Mouse (Mus musculus) spleen, embryonic (tissue): Measurements from ENCODE around the gene Dab1.

Experiments used
- CTCF ChIA-PET: fragments of 350-600 bp; sonication (Branson Sonifier 250); formaldehyde crosslinking; loops from one replicate; lab custom pipeline; 2022; lab: Charles Lee

The Dab1 gene

DNA sequence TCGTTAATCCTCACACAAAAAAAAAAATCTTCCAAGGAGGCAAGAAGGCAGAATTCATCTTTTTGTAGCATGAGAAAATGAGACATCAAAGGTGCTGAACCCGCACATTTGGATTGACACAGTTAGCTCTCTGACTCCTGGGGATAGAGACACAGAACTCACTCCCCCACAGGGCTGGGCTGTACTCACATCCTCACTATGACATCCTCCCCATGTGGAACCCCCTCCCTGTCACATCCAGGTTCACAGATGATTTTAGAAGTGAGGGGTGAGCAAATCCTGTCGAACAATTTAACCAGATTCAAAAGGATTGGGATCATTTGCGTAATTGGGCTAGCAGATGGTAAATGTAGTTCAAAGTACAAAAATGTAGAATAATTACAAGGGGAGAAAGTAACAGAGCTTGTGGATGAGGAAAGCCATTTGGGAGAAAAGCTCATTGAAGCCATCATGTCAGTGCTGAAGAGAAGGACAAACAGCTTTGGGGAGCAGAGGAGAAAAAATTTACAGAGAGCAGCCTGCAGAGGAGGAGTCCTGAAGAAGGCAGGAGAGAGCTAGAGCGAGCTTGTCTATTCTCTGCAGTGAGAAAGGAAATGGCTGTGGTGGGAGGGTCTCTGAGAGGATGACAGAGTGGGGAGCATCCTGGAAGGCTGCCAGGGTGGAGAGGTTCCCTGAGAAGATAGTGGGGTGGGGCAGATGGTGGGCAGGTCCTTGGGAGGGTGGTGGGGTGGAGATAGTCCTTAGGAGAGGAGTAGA, 890.2 kb downstream of the Dab1 start:
- CTCF ChIA-PET, result no interaction called here

- CTCF ChIA-PET, result no interaction called here
These were observed 892.7 kb downstream of the Dab1 start for GRCm38 (mm10) chr4:104511855-104512254.

- CTCF ChIA-PET, result no interaction called here
These were observed 893.4 kb downstream of the Dab1 start for GRCm38 (mm10) chr4:104512513-104512912.

DNA sequence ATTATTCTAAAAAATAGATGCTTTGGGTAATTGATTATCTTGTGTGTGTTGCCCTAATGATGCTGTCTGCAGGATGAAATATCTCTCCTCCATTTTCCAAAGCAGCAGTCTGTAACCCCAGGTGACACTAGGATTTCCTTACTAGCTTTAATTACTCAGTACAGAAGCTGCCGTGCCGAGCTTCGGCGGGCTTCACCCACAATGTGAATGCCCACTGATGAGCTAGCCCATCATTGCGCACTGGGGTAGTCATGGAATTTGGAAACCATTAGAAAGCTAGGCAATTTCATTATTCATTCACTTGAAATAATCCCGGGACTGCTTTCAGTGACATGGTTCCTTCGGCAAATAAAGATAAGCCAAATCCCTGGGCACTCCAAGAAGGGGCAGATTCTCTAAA, 894.5 kb downstream of the Dab1 start:
- CTCF ChIA-PET, result no interaction called here

DNA sequence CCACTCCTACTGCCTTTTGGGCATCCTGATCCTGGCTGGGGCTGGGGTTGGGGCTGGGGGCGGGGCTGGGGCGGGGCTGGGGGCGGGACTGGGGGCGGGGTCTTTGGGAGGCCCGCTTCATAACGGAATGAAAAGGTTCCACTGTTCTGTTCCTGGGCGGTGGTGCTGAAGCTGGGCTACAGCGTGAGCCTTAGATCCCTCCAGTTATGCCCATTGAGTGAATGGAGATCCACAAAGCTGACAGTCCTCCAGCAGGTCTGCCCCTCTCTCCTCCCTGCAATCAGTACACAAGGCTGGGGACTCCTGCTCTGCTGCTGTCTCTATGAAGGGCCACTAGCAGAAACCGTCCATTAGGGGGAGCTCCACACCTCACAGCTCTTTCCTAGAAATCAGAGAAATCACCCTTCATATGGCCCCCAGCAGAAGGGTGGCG, 895.4 kb downstream of the Dab1 start:
- CTCF ChIA-PET, result no interaction called here

DNA sequence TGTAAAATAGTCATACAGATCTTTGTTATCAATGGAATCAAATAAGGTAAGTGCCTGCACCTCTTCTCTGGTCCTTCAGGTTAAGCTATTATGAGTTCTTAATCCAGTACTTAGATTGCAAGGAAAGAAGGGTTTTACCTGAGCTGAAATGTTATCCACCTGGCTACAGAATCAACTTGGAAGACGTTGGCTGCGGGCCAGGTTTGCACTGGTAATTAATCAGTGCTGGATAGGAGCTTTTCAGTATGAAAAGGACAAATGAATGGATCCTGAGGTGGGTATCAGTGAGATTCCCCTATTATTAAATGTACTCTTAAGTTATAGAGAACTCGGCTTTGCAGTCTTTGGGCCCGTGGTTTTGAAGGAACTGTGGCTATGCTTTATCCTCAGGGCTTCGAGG, 896.5 kb downstream of the Dab1 start:
- CTCF ChIA-PET, result interaction anchor here (0.6 kb wide), 1 partner anchor 32 kb away, joined by 6 read pairs; no protein-coding TSS in a partner anchor

DNA sequence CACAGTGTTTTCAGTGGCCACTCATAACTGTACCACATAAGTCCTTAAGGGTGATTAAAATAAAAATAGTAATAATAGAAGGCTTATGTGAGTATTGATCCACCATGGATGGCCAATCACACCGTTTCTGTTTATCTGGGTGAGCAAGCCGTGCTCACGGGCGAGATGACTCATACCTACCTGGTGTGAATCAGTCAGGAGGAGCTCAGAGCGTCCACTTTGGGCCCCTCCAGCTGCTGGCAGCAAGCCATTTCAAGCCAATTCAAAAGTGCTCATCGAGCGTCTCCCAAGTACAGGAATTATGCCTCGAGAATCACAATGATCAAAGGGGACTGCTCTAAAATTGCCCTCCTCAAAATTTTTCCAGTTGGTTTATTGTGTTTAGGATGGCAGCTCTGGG, 903.2 kb downstream of the Dab1 start:
- CTCF ChIA-PET, result no interaction called here

DNA sequence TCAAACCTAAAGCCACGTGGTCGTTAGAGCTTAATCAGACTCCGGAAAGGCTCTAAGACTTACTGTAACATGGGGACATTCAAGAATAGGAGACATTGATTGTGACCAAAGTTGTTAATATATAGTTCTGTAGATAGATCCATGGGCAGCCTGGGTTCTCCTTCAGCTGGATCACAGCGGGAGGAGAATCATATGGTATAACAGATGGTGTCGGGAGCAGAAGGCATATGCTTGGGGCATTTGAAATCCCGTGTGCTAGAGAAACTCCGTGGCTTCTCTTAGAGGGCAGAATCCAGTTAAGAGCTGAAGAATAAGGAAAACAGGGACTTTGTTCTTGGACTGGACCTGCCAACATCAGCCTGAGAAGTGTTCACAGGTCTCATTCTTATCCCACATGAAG, 904.6 kb downstream of the Dab1 start:
- CTCF ChIA-PET, result no interaction called here

DNA sequence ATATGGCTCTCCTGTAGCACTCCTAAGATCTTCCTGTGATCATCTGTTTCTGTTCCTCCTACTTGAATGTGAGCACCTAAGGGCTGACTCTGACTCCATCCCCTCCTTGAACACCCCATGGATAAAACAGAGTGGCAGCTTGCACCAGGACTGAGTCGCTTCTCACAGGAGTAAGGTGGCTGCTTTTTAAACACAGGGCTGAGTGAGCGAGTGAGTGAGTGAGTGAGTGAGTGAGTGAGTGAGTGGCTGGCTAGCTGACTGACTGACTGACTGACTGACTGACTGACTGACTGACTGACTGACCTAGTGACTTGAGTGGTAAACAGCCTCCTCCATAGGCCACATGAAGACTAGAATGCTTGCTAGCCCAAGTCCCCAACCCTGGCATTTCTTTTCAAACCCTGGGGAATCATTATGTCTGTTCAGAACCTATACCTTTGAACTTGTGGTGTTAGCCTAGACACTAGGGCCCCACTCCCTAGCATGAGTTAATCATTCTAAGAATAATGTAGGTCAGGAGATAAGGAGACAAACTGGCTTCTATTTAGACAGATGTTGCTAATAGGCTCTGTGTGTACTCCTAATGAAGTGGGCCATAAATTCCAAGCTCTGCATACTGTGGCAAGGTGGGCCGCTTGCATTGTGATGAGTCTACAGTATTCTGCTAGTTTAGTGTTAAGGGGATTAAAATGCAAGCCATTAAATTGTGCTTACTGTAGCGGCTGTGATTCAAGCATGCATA, 910.9 kb downstream of the Dab1 start:
- CTCF ChIA-PET, result no interaction called here

DNA sequence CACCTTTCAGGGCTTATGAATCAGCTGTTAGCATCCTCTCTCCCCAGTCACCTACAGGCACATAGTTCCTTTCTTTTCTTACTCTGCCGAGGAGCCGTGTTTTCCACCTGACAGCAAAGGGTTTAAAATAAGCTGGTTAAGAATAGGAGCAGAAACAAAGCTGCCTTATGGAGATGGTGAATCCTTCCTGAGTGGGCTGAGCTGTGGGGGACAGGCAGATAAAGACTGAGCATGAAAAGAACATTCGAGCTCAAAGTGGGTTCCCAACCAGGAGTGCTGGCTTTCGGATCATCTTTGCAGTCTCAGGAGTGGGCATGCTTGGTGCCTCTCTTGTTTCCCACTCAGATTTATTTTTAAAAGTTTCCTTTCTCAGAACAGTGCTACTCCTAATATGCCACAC, 913.7 kb downstream of the Dab1 start:
- CTCF ChIA-PET, result no interaction called here

DNA sequence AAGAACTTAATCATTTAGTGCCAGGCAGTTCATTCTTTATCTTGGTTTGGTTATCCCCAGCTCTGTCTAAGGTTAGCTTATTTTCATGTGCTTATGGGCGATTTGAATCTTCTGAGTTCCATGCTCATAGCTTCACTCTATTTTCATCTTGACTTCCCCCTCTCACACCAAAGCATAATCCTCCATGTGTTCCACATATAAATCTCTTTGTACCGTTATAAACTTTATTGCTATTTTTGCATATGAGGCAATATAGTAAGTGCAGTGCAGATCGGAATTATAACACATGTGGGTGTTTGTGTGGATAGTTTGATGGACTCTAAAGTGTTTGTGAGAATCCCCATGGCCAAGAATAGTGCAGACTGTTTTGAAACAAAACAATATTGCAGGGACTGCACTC, 919.3 kb downstream of the Dab1 start:
- CTCF ChIA-PET, result no interaction called here

- CTCF ChIA-PET, result no interaction called here
These were observed 919.9 kb downstream of the Dab1 start for GRCm38 (mm10) chr4:104539047-104539446.

DNA sequence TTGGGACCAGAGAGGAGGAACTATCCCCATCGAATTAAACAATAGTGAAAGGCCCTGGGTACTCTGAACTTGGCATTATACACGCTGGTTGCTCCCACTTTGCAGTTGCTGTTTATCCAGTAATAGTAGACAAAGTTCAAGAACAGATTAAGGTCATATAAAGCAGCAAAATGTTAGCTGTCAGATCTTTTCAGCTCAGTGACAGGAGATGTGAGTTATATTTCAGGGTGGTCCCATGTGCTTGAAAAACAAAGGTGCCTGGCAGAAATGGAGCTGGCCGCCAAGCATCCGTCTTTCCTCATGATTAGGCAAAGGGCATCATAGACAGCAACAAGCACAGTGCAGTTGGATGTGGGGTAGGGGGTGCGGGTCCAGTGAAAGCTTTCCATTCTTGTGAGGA, 927.9 kb downstream of the Dab1 start:
- CTCF ChIA-PET, result no interaction called here

DNA sequence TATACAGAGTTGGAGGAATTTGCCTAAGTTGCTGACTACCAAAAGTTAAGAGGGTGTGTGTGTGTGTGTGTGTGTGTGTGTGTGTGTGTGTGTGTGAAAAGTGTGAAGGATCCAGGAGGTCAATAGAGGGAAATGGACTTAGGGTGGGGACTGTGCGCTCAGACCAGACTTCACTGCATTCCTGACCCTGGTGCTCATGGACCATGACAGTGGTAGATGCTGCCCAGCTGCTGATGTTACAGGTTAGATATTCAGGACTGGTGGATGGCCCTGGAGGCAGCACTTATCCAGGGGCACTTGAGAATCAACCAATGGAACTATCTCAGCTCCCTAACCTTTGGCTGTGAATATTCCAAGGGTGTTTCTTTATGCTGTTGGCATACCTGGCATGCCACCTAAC, 929.1 kb downstream of the Dab1 start:
- CTCF ChIA-PET, result interaction anchor here (0.5 kb wide), 1 partner anchor 33 kb away, joined by 6 read pairs; no protein-coding TSS in a partner anchor

GRCm38 (mm10) chr4:104550581-104551205, 931.5 kb downstream of the Dab1 start:
- CTCF ChIA-PET, result no interaction called here

DNA sequence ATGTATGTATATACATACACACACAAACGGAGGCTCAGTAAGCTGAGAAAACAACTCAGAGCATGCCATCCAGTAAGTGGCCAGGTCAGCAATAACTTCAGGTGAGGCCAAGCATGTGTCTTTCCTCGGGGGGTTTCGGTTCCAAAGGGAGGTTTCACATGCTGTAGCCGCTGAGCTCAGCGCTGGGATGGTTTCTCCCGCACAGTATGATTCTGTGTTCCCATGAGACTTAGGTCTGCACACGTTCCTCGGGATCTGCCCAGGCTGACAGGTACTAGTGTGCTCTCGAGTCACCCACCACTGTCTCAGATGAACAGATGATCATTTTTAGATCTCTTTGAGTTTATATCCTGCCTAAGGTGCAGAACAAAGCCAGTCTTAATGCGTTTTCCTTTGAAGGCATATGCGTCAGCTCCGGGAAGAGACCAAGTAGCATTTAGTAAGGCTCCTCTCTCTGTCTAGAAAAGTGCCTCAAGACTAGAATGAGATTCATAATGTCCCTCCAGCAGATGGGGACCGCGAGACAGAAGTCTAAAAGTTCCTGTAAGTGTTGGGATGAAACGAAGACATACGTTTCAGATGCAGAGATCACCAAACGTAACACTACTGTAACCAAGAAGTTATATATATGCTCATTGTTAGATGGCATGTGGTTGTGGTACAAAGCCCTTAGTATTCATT, 932.4 kb downstream of the Dab1 start:
- CTCF ChIA-PET, result no interaction called here

GRCm38 (mm10) chr4:104555408-104555807, 936.2 kb downstream of the Dab1 start:
- CTCF ChIA-PET, result no interaction called here

- CTCF ChIA-PET, result no interaction called here
These were observed 944.4 kb downstream of the Dab1 start for GRCm38 (mm10) chr4:104563512-104563911.

- CTCF ChIA-PET, result no interaction called here
These were observed 951.4 kb downstream of the Dab1 start for GRCm38 (mm10) chr4:104570523-104570922.

DNA sequence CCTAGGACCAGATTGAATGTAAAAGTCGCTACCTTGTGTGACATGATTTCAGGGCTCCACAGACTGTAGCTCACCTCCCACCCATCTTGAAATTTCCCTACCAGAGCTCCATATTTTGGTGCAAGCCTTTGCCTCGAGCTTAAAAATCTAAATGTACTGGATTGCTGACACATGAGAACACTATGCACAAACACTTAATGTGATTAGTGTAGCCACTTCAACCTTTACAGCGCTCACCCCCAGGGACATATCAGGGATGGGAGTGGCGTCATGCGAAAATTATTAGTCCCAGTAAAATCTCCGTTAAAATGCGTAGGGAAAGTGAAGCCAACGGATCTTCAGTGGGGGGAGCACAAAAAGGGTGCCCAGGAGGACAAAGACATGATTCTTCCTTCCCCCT, 953.3 kb downstream of the Dab1 start:
- CTCF ChIA-PET, result no interaction called here

DNA sequence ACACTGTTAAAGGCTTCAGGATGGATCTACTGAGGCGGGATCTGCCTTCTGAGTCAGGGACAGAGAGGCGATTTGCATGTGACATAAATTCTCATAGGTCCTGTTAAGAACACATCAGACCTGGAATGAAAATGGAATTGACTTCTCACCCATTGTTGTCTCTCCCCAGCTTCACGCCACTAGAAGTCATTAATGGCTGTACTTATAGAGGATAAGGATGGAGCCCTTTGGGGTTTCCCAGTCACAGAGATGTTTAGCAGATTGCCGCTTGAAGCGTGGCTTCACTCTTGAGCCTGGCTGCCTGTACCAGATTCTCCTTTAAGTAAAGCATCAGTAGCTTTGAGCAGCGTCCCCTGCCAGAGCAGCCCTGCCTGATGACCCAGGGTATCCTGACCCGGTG, 954.3 kb downstream of the Dab1 start:
- CTCF ChIA-PET, result no interaction called here

DNA sequence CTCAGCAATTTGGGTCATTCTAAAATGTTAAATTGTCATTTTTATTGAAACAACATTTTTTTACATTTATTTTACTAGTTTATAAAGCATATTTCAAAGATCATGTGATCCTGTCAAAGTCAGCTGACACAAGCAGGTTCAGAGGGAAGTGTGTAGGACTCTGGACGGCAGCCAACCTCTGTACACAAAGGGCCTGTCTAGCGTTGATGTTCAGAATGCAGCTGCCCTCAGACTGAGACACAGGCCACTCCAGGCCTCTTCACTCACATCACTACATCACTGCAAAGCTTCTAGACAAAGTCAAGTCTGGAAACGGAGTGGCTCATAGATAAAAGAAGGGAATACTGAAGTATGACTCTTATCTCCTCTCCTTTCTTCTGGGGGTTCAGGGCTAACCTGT, 959.2 kb downstream of the Dab1 start:
- CTCF ChIA-PET, result no interaction called here
